Mouse (Mus musculus): ENCODE results near the gene Rita1.

Gene Rita1

GRCm38 (mm10) chr5:120600946-120601668, 11.3 kb downstream of the Rita1 start:
- no peak for DNase-seq (ENCODE audit: low spot score)

GRCm38 (mm10) chr5:120599625-120600024, 12.8 kb downstream of the Rita1 start:
- DNase-seq (ENCODE audit: low spot score), result no peak

- no peak for DNase-seq (ENCODE audit: low spot score)
These were observed 17.9 kb downstream of the Rita1 start for GRCm38 (mm10) chr5:120594485-120594884.

GRCm38 (mm10) chr5:120592141-120592540, 20.2 kb downstream of the Rita1 start:
- DNase-seq (ENCODE audit: low spot score), result peak; percentile 30

- DNase-seq (ENCODE audit: low spot score), result peak; percentile 61
These were observed 21.9 kb downstream of the Rita1 start for GRCm38 (mm10) chr5:120590356-120591010.

GRCm38 (mm10) chr5:120588569-120589094, 23.8 kb downstream of the Rita1 start, which contains the start of the genes Tpcn1 and Iqcd:
Gene Tpcn1, minus strand, starts transcription at chr5:120588673.
Gene Iqcd, plus strand, starts transcription at chr5:120589016.
- peak; percentile 99 for DNase-seq (ENCODE audit: low spot score)

- no peak for DNase-seq (ENCODE audit: low spot score)
These were observed 24.3 kb downstream of the Rita1 start for GRCm38 (mm10) chr5:120587940-120588568.

GRCm38 (mm10) chr5:120587616-120587926, 24.8 kb downstream of the Rita1 start:
- DNase-seq (ENCODE audit: low spot score), result peak; percentile 49

GRCm38 (mm10) chr5:120586741-120587615, 25.4 kb downstream of the Rita1 start:
- no peak for DNase-seq (ENCODE audit: low spot score)

GRCm38 (mm10) chr5:120584968-120585367, 27.4 kb downstream of the Rita1 start:
- DNase-seq (ENCODE audit: low spot score), result no peak

- peak; percentile 22 for DNase-seq (ENCODE audit: low spot score)
These were observed 28.9 kb downstream of the Rita1 start for GRCm38 (mm10) chr5:120583511-120583910.

GRCm38 (mm10) chr5:120582002-120582401, 30.4 kb downstream of the Rita1 start:
- no peak for DNase-seq (ENCODE audit: low spot score)

- DNase-seq (ENCODE audit: low spot score), result no peak
These were observed 32.3 kb downstream of the Rita1 start for GRCm38 (mm10) chr5:120579898-120580626.

- peak; percentile 52 for DNase-seq (ENCODE audit: low spot score)
These were observed 33.0 kb downstream of the Rita1 start for GRCm38 (mm10) chr5:120579211-120579897.

- peak; percentile 84 for DNase-seq (ENCODE audit: low spot score)
These were observed 33.8 kb downstream of the Rita1 start for GRCm38 (mm10) chr5:120578504-120579081.

- DNase-seq (ENCODE audit: low spot score), result peak; percentile 54
These were observed 34.4 kb downstream of the Rita1 start for GRCm38 (mm10) chr5:120577935-120578441.

- DNase-seq (ENCODE audit: low spot score), result peak; percentile 39
These were observed 35.5 kb downstream of the Rita1 start for GRCm38 (mm10) chr5:120576781-120577301.

GRCm38 (mm10) chr5:120574469-120575063, 37.8 kb downstream of the Rita1 start:
- no peak for DNase-seq (ENCODE audit: low spot score)

GRCm38 (mm10) chr5:120571056-120571740, 41.2 kb downstream of the Rita1 start:
- no peak for DNase-seq (ENCODE audit: low spot score)
